Mouse (Mus musculus) olfactory bulb, adult 2 months (tissue): ENCODE measurements around the gene Pdzd2.

Experiments
- CTCF ChIP-seq: fragments of 200-500 bp; IDR thresholded peaks from 2 replicates; pipeline ENCODE4 v1.5.1; 2012; ENCODE audit warnings: low read depth, mild to moderate bottlenecking, low read length, moderate library complexity; ENCODE audit not compliant: insufficient read depth
- POLR2A ChIP-seq: fragments of 200-500 bp; IDR thresholded peaks from 2 replicates; pipeline ENCODE4 v1.6.1; 2012; ENCODE audit warnings: mild to moderate bottlenecking, low read depth, low read length, moderate library complexity; ENCODE audit not compliant: insufficient read depth

GRCm38 (mm10) chr15:12663351-12663750 is 76.4 kb downstream of the Pdzd2 start:
- TF ChIP-seq POLR2A (no peak), CTCF (no peak)
